Mouse (Mus musculus) retina, postnatal 7 days (tissue): ENCODE measurements around the gene Dpf1.

Source experiments
- DNase-seq: peaks from one replicate; pipeline ENCODE4 v3.0.0-alpha.2; 2012; ENCODE audit warnings: low read depth, low spot score

Gene Dpf1

DNA sequence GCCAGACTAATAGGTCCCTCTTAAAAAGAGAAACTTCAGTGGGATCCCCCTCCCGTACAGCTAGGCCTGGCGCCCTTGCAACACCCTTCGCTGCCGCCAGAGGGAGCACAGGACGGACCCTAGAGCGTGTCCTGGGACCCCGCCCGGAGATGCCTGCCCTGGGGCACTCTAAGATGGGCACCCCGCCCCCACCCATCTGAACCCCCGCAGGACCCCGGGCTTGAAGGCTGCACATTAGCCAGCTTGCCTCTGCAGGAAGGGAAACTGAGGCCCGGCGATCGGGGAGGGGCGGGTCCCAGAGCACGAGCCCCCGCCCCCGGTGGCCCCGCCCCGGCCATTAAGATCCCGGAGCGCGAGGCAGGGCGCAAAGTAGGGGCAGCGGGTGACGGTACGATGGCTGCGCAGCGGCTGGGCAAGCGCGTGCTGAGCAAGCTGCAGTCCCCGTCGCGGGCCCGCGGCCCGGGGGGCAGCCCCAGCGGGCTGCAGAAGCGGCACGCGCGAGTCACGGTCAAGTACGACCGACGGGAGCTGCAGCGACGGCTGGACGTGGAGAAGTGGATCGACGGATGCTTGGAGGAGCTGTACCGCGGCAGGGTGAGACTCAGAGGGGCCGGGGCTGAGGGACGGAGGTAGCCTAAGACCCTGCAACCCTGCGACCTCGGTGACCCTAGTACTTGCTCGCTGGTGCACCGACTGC is 14.7 kb upstream of the Dpf1 start, which contains the start of gene Ppp1r14a:
Ppp1r14a (plus strand) TSS at position 367 of the 697 bp plus-strand sequence.
- no peak for DNase-seq

GRCm38 (mm10) chr7:29289856-29290255 is 13.9 kb upstream of the Dpf1 start:
- DNase-seq: no peak

DNA sequence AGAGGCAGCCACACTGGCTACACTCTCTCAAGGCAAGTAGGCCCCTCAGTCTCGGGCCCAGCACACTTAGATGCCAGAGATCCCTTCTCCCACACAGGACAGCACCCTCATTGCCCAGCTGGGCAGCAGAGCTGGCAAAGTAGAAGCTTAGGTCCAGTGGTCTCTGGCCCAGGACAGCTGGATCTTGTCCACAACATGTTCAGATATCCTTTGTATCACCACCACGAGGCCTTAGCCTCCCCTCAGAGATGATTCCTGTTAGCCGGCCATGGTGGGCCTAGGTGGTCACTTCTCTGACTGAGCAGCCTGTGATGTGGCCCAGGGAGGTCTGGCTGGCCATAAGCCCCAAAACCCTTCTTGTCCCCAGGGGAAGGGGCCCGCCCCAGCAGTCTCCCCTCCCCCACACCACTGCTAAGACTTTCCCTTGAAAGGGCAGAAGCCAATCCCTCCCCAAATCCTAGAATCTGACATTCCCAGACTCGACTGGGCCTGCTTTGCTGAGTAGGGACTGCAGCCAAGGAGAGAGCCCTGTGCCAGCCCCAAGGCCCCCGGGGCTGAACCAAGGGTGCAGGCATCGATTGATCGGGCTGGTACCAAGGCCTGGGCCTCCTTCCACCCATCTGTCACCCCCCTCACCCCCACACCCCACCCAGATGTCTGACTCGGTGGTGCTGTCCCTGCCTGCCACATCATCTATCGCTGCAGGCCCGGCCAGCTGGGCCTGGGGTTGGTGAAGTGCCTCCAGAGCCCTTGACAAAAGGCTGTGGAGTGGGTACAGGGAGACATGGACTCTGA is 12.9 kb upstream of the Dpf1 start:
- DNase-seq: no peak

GRCm38 (mm10) chr7:29291616-29292457 is 11.9 kb upstream of the Dpf1 start:
- DNase-seq: no peak

DNA sequence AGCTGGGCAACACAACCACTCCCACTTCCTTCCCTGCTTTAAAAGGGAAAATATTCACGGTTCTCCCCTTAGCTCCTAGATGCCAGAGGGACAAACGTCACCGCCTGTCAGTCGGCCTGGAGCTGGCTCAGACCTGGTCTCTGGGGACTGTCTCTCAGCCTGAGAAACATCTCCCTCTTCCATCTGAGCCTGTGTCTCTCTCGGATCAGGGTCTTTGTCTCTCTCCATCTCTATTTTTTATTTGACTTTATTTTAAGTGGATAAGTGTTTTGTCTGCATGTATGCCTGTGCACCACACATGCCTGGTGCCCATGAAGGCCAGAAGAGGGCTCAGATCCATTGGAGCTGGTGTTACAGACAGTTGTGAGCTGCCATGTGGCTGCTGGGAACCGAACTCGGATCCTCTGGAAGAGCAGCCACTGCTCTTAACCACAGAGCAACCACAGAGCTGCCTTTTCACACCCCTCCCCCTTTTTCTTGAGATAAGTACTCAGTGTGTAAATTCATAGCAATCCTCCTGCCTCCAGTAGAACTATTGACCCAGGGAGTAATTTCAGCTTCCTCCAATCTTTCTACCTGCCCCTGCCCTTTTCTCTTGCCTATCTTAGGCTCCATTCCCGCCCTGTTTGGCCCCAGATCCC is 11.2 kb upstream of the Dpf1 start:
- no peak for DNase-seq

DNA sequence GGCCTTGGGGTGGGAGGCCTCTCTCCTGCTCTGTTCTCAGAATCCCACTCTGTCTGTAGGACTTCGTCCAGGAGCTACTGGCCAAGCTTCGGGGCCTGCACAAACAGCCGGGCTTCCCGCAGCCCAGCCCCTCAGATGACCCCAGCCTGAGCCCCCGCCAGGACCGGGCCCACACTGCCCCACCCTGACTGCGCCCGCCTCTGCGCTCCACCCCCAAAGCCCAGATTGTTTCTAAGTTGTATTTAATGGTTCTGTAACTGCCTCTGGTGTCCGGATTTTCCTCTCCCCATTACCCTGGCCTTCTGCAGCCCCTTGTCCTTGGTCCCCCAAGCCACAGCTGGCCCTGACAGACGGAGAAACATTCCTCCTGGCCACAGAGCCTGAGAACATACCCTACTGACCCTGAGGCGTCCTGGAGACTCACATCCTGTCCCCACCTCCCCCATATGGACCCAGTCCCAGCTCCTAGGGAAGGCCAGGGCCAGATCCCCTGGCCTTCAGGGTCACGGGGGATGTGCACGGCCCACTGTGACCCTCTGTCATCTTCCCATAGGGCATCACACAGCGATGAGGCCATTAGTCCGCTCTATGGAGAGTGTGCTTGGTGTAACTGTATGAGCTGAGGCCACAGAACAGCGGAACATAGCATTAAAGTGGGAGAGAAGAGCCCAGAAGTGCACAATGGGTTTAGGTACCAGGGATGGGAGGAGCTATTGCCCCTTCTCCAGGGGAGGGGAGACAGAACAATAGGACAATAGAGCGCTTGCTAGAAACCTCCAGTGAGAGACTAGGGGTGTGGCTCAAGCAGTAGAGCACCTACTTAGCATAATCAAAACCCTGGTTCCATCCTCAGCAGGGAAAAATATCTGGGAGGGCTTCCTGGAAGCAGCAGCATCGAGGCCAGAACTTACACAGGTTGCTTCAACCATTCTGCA is 10.4 kb upstream of the Dpf1 start:
- DNase-seq: no peak

- no peak for DNase-seq
Measured at GRCm38 (mm10) chr7:29294111-29294761, 9.5 kb upstream of the Dpf1 start.

DNA sequence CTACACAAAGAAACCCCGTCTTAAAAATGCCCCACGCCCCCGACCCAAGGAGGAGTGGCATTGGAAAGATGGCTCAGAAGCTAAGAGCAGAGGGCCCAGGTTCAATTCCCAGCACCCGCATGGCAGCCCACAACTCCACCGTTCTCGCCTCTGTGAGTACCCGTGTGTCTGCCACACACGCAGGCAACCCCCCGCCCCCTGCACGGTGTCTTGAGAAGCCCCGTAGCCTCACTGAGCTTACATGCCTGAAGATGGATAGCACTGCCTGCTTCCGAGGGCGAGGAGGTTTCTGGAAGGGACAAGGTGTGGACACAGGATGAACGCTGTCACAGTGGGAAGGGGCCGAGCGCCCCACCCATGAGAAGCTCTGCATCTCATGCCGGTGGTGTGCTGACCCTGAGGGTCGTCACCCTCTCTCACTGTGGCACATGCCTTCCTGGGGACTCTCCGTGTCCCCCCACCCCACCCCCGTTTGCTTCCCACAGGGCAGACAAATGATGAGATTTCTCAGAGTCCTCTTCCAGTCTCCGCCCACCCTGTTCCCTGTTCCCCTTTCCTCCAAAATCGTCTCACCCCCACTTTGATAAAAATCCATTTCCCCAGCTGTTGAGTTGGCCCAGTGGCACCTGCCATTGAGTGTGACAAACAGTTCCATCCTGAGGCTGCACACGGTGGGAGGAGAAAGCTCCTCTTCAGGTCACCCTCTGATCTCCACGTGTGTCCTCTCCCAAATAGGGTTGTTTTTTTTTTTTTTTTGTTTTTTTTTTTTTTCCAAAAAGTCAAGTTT is 7.7 kb upstream of the Dpf1 start:
- no peak for DNase-seq

DNA sequence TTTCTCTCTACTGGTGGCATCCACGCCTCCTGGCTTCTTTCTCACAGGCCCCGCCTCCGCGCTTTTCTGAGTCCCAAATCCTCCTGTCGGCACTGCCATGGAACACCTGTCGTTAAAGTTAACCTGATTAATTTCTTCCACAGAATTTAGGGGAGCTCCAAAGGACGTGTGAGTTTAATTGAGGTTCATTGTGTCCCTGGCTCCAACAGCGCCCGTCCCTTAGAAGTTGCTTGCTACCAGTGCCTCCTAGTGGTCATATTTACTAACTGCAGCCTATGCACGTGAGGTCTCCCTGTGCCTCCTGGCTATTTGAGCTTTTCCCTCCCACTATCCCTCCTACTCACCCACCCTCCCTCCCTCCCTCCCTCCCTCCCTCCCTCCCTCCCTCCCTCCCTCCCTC is 6.8 kb upstream of the Dpf1 start:
- peak; percentile 74 for DNase-seq

- DNase-seq: peak; percentile 61
Measured at GRCm38 (mm10) chr7:29301127-29301566, 2.6 kb upstream of the Dpf1 start.

GRCm38 (mm10) chr7:29302641-29303040 is 1.1 kb upstream of the Dpf1 start:
- DNase-seq: no peak

GRCm38 (mm10) chr7:29304463-29305262 is 912 bp downstream of the Dpf1 start:
- no peak for DNase-seq

- no peak for DNase-seq
Measured at GRCm38 (mm10) chr7:29305263-29305988, 1.7 kb downstream of the Dpf1 start.

- DNase-seq: no peak
Measured at GRCm38 (mm10) chr7:29306108-29306507, 2.4 kb downstream of the Dpf1 start.

GRCm38 (mm10) chr7:29306619-29307018 is 2.9 kb downstream of the Dpf1 start:
- no peak for DNase-seq

- DNase-seq: peak; percentile 84
Measured at GRCm38 (mm10) chr7:29307350-29308104, 3.8 kb downstream of the Dpf1 start.

- no peak for DNase-seq
Measured at GRCm38 (mm10) chr7:29309221-29309721, 5.5 kb downstream of the Dpf1 start.
